Mouse (Mus musculus) bone marrow macrophage, adult 2 months (primary cell): ENCODE results near the gene Ssna1. TPM values are rescaled to one million over a fixed set of nuclear protein-coding genes. Genes with fewer than 3 reads are reported as not detected.

Experiments used
- H3K27ac ChIP-seq: 2 replicates; pipeline ENCODE4 v1.5.1; 2012; ENCODE audit warnings: low read depth, low read length; ENCODE audit not compliant: insufficient read depth
- H3K4me1 ChIP-seq: 2 replicates; pipeline ENCODE4 v1.6.1; 2012; ENCODE audit warnings: low read length; ENCODE audit not compliant: control insufficient read depth, insufficient read depth
- H3K4me3 ChIP-seq: 2 replicates; pipeline ENCODE4 v1.5.1; 2012; ENCODE audit warnings: mild to moderate bottlenecking, low read length, moderate library complexity; ENCODE audit not compliant: insufficient read depth
- CTCF ChIP-seq: IDR thresholded peaks from 2 replicates; pipeline ENCODE4 v1.5.1; 2012; ENCODE audit warnings: low read depth, mild to moderate bottlenecking, low read length, moderate library complexity
- POLR2A ChIP-seq: IDR thresholded peaks from 2 replicates; pipeline ENCODE4 v1.6.1; 2012; ENCODE audit warnings: mild to moderate bottlenecking, low read depth, low read length, borderline replicate concordance
- polyA plus RNA-seq: library from polyadenylated mRNA; stranded (reverse); fragments of >200 nt; gene quantifications from 2 replicates; pipeline ENCODE4 v1.2.4, GENCODE M21; 2012; ENCODE audit not compliant: missing spikeins, insufficient read depth, insufficient read length

Ssna1 gene
- polyA plus RNA-seq, 1 experiment = 59.7 TPM

DNA sequence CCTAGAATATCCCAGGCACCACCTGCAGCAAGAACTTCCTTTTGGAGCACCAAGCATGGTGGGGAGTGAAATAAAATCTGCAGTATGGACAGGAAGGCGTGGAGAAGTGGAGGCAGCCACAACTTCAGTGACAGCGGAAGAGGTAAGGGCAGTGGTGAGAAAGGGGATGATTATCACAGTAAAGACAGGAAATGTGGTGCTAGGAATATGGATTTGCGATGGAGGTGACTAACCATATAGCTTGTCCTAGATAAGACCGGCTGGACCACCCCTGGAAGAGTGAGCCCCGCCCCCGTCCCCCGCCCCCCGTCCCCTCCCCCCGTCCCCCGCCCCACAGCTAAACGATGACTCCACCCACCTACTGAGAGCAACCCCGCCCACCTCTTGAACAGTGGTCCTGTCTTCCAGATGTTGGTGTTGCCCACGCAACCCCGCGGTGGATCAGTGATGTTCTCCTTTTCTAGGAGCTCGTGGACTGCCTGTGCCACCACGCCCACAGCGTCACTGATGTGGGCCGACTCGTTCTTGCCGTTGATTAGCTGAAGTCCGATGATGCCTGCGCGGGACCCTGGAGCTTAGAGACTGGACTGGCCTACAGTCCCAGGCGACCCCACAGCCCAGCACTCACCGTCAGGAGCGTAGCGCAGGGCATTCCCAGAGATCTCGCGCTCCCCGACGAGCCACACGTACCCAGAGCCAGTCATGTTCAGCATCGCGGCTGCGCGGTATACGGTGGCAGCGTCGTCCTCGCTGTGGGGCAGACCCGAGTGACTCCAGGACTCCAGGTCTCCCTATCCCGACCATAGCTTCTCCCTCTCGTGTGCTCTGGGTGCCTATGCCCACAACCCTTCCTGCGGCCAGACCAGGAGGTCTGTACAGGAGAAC is 32.7 kb upstream of the Ssna1 start:
- H3K4me3 ChIP-seq = peak overlapping the region; percentile 59
- H3K27ac ChIP-seq = no peak overlapping the region
- TF ChIP-seq CTCF (no peak), POLR2A (no peak)
- 0 out of 2 replicates have a peak, but pooled peaks cover 2% of the 10 kb centered on the region for H3K4me1 ChIP-seq

DNA sequence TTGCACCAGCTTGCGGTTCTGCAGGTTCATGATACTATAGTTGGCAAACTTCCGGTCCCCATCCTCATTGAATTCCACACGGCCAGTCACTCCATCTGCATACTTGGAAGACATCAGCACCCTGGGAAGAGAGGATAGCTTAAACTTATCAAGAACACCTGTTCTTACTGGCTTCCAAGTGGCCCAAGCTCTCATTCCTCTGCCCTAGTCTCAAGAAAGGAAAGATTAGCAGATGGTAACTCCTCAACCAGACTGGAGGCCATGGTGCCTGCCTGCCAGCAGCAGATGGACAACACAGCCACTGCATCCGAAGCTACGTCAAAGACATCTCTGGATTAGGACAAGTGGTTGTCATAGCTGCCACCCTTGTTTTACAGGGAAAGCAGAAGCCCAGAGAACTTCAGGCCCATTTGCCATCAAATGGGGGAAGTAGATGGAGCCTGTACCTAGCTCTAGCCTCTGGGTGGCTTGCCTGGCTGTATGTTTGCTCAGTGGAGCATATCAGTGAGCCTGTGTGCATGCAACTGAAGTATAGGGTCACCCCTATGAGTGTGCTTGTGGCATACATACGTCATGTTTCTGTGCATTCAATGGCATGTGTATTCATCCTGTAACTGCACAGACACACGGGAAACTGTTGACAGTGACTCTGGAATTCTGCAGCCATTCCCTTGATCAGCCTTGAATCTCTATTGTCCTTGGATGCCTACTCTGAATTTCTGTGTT is 31.9 kb upstream of the Ssna1 start:
- no peak for TF ChIP-seq POLR2A
- no peak for TF ChIP-seq CTCF
- Histone ChIP-seq H3K4me3 (peak overlapping the region; percentile 12), H3K27ac (no peak overlapping the region), H3K4me1 (0 out of 2 replicates have a peak, but pooled peaks cover 2% of the 10 kb centered on the region)

DNA sequence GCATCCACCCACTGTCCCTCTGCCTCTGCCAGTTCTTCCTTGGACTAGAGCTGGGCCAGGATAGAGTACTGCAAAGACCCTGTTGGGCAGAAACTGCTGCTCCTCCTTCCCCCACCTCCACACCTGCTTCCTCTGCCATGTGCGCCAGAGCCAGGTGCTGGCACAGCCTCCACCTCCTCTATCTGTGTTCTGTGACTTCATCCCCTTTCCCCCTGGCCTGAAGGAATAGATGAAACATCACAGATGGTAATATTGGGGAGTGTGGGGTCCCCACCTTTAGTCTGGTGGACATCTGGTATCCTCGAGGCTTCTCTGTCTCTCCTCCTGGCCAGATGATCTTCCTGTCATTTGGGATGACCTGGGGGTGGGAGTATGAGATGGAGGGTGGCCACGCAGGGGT is 31.2 kb upstream of the Ssna1 start:
- H3K4me1 ChIP-seq = 0 out of 2 replicates have a peak, but pooled peaks cover 2% of the 10 kb centered on the region
- H3K27ac ChIP-seq = no peak overlapping the region
- H3K4me3 ChIP-seq = no peak overlapping the region
- no peak for TF ChIP-seq POLR2A
- TF ChIP-seq CTCF = no peak

DNA sequence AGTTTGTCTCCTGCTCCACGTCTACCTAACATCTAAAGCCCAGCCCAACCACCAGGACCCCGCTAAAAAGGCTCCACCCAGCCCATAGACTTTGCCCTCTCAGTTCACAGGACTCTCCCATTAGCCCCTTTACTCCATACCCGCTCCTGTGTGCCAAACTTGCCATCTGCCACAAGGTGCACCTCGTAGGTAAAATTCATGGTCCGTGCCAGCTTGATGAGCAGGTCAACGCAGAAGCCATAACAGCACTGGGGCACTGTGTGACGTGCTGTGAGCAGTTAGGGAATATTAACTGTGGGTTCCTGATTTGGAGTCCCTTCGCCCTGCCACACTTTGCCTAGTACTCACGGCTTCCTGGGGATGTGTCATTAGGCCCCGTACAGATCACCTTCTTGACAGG is 25.8 kb upstream of the Ssna1 start:
- TF ChIP-seq POLR2A (no peak), CTCF (no peak)
- Histone ChIP-seq H3K27ac (no peak overlapping the region), H3K4me1 (no peaks in the 10 kb centered on the region), H3K4me3 (no peak overlapping the region)

DNA sequence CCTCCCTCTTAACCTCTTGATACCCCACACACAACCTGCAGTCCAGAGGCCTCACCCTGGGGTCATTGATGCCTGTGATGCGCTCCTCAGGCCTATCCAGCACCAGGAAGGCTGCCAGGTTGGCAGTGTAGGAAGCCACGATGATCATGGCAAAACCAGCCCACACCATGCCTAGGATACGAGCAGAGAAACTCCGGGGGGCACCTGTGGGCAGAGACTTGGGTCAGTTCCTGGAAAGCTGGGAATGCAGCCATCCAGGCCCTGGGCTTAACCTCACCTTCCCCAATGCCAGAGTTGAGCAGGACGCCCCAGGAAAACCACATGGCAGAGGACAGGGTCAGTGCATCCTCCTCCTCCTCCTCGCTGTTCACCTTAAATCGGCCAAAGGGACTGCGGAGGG is 24.9 kb upstream of the Ssna1 start:
- TF ChIP-seq CTCF = no peak
- TF ChIP-seq POLR2A = no peak
- no peaks in the 10 kb centered on the region for H3K4me1 ChIP-seq
- no peak overlapping the region for H3K27ac ChIP-seq
- H3K4me3 ChIP-seq = no peak overlapping the region

DNA sequence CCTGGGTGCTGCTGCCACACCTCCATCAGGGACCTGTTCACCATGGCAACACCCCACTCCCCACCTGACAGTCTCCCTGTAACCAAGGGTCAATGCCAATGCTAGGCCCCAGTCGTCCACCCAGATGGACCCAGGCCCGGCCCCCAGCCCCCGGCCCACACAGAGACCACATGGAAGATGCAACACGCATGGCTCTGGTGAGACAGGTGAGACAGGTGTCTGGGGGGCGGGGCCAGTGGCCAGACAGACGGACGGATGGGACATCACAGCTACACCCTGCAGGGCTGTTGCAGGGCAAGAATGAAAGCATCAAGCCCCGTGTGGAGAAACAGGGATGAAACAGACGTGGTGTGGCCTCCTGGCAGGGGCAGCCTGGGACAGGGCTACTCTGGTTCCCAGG is 21.5 kb upstream of the Ssna1 start:
- TF ChIP-seq POLR2A = no peak
- no peak for TF ChIP-seq CTCF

DNA sequence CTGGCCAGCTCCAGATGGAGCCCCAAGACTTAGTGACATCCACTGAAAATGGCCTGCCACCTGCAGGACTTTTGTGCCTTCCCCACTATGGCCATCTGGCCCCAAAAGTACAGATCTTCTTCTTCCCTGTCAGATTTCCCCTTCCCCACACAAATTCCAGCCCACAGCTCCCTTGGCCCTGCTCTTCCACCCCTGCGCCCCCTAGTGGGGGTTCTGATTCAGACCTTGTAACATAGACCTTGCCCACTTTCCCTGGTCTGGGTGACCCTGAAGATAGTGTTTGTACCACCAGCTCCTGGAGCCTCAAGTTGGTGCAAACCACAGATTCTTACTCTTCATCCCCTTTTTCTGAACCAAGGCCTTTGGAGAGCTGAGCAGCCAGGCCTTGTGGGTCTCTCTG is 20.6 kb upstream of the Ssna1 start:
- TF ChIP-seq CTCF = peak; percentile 86
- no peak for TF ChIP-seq POLR2A

More for the DNA sequence above, 21.5 kb upstream of the Ssna1 start:
- no peak overlapping the region for H3K4me3 ChIP-seq
- no peaks in the 10 kb centered on the region for H3K4me1 ChIP-seq
- no peak overlapping the region for H3K27ac ChIP-seq

DNA sequence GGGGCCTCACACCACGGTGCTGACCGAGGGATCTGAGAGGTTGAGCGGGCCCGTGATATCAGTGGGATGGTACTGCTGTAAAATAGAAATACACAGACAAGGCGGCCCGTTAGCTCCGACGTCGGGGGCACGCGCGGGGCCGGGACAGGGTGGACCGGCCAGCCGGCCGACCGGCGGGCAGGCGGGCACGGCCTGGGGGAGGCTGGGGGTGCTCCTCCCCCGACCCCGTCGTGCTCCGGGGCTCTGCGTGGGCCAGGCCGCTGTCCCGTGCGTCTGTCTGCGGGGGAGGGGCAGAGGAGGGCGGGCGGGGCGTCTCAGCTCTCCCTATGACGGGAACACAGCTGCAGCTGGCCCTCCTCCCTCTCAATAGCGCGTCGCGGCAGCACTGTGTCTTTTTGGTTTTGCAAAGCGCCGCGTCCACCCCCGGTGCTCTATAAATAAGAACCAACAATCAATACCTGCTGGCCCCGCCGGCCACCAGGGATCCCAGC is 19.9 kb upstream of the Ssna1 start:
- Histone ChIP-seq H3K27ac (no peak overlapping the region), H3K4me1 (no peaks in the 10 kb centered on the region), H3K4me3 (no peak overlapping the region)
- TF ChIP-seq POLR2A = no peak
- no peak for TF ChIP-seq CTCF

More for the DNA sequence above, 20.6 kb upstream of the Ssna1 start:
- Histone ChIP-seq H3K4me1 (no peaks in the 10 kb centered on the region), H3K27ac (no peak overlapping the region), H3K4me3 (no peak overlapping the region)

DNA sequence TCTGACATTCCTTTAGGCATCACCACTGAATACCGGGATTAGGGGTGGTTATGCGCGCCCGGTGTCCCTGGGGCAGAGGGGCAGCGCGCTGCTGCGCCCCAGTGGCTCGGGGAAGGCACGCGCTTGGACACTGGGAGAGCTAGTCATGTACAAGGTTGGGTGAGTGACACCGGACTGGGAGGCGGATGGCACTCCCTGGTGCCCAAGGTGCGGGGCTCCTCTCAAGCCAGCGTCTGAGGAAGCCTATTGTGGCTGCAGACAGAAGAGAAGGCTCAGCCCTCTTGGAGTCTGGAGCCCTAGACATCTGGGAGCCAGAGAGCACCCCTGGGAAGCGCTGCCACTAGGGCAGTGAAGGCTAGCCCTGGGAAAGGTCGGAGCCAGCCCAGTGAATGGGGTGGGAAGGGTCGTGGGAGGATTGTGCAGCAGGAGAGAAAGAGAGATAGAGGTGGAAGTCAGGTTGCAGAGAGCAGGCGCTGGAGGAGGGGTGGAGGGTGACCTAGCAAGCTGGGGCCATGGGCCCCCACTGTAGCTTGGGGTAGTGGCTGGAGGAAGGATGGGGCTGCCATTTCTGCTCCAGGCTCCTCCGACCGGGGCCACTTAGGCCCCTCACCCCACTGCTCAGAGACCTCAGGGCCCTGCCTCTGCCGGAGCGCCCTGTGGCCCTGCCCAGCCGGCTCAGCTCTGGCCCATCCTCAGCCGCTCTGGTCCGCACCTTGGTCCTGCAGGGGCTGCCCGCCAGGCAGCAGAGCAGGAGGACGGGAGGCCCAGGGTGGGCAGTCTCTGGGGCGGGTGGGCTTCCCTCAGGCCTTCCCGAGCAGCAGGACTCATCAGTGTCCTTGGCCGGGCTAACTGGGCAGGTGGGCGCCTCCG is 19.2 kb upstream of the Ssna1 start:
- TF ChIP-seq POLR2A (no peak), CTCF (no peak)
- Histone ChIP-seq H3K4me3 (no peak overlapping the region), H3K4me1 (no peaks in the 10 kb centered on the region), H3K27ac (no peak overlapping the region)
